Mouse (Mus musculus) kidney, postnatal 25 days (tissue): ENCODE data around the gene Xdh.
A peak's percentile ranks its signal among the peaks of the same experiment; 100 is the strongest.
"Not testable (repeated sequence)": the region's sequence is repeated elsewhere in the genome, so short reads cannot be mapped to it uniquely, and the experiment has no call there.

ENCODE experiments used
- DNase-seq, 2 experiments: peaks; one replicate each; pipeline ENCODE4 v3.0.0; 2021; ENCODE audit warnings: mixed read lengths in 2 of 2

Xdh gene

GRCm38 (mm10) chr17:73879262-73879916, 70.6 kb downstream of the Xdh start:
- DNase-seq: no peak

- no peak for DNase-seq
Observed at GRCm38 (mm10) chr17:73875674-73876073, 74.3 kb downstream of the Xdh start.

GRCm38 (mm10) chr17:73875268-73875667, 74.7 kb downstream of the Xdh start:
- DNase-seq: no peak

GRCm38 (mm10) chr17:73870956-73871605, 78.9 kb downstream of the Xdh start:
- DNase-seq: no peak

GRCm38 (mm10) chr17:73869008-73869685, 80.8 kb downstream of the Xdh start:
- DNase-seq: no peak

GRCm38 (mm10) chr17:73853717-73854116, 96.3 kb downstream of the Xdh start:
- no peak for DNase-seq

- DNase-seq: peak; percentile 27 to 53
Observed at GRCm38 (mm10) chr17:73853041-73853440, 97.0 kb downstream of the Xdh start.

- DNase-seq: no peak
Observed at GRCm38 (mm10) chr17:73847399-73847798, 102.6 kb downstream of the Xdh start.

GRCm38 (mm10) chr17:73845632-73846031, 104.4 kb downstream of the Xdh start:
- DNase-seq: peak in 1 of 2 experiments; percentile 35

- DNase-seq: no peak
Observed at GRCm38 (mm10) chr17:73842963-73843362, 107.0 kb downstream of the Xdh start.

- not testable (repeated sequence) for DNase-seq
Observed at GRCm38 (mm10) chr17:73839876-73840275, 110.1 kb downstream of the Xdh start.

GRCm38 (mm10) chr17:73839086-73839835, 110.7 kb downstream of the Xdh start:
- no peak for DNase-seq

- no peak for DNase-seq
Observed at GRCm38 (mm10) chr17:73837244-73837643, 112.8 kb downstream of the Xdh start.

- DNase-seq: no peak
Observed at GRCm38 (mm10) chr17:73836601-73837000, 113.4 kb downstream of the Xdh start.
